Mouse (Mus musculus): ENCODE data around the gene Lysmd2. TPM values are rescaled to one million over a fixed set of nuclear protein-coding genes. Genes with fewer than 3 reads are reported as not detected.
"Not testable (repeated sequence)": the region's sequence is repeated elsewhere in the genome, so short reads cannot be mapped to it uniquely, and the experiment has no call there.

Gene Lysmd2
- polyA plus RNA-seq, 1 experiment from 2014 or later = 28.3 TPM

DNA sequence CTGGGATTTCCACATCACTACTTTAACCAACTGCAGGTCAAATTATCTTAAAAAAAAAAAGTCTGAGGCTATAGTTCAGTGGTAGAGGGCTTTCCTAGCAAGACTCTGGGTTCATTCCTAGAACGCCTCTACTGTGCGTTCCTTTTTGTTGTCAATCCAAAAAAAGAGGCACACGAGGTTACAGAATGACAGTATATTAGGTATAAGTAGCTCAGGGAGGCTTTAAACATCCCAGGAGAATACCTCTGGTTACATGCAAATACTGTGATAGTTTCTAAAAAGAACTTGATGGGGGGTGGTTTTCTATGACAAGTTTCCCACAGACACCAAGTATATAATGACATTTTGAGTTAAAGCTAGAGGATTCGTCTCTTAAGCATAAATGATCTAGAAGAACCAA lies 18.0 kb upstream of the Lysmd2 start:
- H3K9ac ChIP-seq = no peak overlapping the region
- 87% methylated on average over 4 of the region's 4 CpGs for WGBS
- ATAC-seq (ENCODE audit: insufficient read depth, low FRiP score, low read depth) = no peak
- H3K9me3 ChIP-seq = no peaks in the 10 kb centered on the region
- H3K36me3 ChIP-seq = no peaks in the 10 kb centered on the region
- peaks cover 2% of the 10 kb centered on the region; the same call in 1 of the 2 replicates for H3K4me1 ChIP-seq
- no peak overlapping the region for H3K27ac ChIP-seq
- H3K4me3 ChIP-seq (replicated peaks) = no peak overlapping the region
- H3K27me3 ChIP-seq (replicated peaks) = peaks cover 10% of the 10 kb centered on the region; the same call in 1 of the 2 replicates
- no peak overlapping the region for H3K4me2 ChIP-seq

DNA sequence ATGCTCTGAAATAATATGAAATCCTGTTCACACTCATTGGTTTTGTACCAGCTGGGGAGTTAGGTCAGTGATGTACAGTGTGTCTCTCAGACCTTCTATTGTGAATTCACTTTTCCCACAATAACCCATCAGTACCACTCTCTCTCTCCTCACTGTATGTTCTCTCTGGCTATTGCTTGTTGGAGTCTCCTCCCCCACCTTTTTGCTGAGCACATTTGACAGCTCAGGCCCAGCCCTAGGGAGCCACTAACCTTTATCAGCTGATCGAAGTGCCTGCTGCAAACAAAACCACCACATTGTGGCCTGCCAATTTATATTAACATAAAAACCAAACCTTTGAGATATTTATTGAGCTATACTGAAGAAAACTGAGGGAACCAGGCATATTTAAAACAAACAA lies 16.0 kb upstream of the Lysmd2 start:
- H3K27ac ChIP-seq = no peak overlapping the region
- WGBS = 68% methylated on average over 1 of the region's 1 CpGs
- ATAC-seq (ENCODE audit: insufficient read depth, low FRiP score, low read depth) = no peak; the same call in 1 of the 2 replicates
- peaks cover 10% of the 10 kb centered on the region; the same call in 1 of the 2 replicates for H3K27me3 ChIP-seq (replicated peaks)
- H3K4me3 ChIP-seq (replicated peaks) = no peak overlapping the region
- peaks cover 2% of the 10 kb centered on the region; the same call in 1 of the 2 replicates for H3K4me1 ChIP-seq
- no peak overlapping the region for H3K9ac ChIP-seq
- no peaks in the 10 kb centered on the region for H3K36me3 ChIP-seq
- peak overlapping the region; percentile 98; the same call in 1 of the 2 replicates for H3K4me2 ChIP-seq
- H3K9me3 ChIP-seq = no peaks in the 10 kb centered on the region

DNA sequence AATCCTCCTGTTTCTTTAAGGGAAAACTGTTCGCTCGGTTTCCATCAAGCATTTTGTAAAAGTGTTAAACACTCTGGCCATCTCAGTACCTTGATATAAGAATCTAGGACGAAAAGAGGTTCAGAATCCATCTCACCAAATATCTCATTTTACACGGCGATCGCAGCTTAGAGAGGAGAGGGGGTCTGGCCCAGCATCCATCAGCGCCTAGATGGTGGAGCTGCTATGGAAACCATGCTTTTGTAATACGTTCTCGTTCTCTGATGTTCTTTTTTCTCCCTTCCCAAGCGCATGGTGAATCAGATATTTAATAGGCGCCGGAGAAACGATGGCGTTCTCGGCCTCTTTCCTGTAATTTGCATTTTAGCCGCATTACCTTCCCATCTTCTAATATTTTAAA lies 15.6 kb upstream of the Lysmd2 start:
- Histone ChIP-seq H3K9ac (no peak overlapping the region), H3K4me3 (replicated peaks) (peak overlapping the region; percentile 60), H3K4me1 (peaks cover 2% of the 10 kb centered on the region; the same call in 1 of the 2 replicates), H3K9me3 (no peaks in the 10 kb centered on the region), H3K27me3 (replicated peaks) (peaks cover 10% of the 10 kb centered on the region; the same call in 1 of the 2 replicates), H3K36me3 (no peaks in the 10 kb centered on the region), H3K27ac (no peak overlapping the region), H3K4me2 (peak overlapping the region; percentile 98)
- no peak for ATAC-seq (ENCODE audit: insufficient read depth, low FRiP score, low read depth)
- WGBS = 24% methylated on average over 16 of the region's 16 CpGs

DNA sequence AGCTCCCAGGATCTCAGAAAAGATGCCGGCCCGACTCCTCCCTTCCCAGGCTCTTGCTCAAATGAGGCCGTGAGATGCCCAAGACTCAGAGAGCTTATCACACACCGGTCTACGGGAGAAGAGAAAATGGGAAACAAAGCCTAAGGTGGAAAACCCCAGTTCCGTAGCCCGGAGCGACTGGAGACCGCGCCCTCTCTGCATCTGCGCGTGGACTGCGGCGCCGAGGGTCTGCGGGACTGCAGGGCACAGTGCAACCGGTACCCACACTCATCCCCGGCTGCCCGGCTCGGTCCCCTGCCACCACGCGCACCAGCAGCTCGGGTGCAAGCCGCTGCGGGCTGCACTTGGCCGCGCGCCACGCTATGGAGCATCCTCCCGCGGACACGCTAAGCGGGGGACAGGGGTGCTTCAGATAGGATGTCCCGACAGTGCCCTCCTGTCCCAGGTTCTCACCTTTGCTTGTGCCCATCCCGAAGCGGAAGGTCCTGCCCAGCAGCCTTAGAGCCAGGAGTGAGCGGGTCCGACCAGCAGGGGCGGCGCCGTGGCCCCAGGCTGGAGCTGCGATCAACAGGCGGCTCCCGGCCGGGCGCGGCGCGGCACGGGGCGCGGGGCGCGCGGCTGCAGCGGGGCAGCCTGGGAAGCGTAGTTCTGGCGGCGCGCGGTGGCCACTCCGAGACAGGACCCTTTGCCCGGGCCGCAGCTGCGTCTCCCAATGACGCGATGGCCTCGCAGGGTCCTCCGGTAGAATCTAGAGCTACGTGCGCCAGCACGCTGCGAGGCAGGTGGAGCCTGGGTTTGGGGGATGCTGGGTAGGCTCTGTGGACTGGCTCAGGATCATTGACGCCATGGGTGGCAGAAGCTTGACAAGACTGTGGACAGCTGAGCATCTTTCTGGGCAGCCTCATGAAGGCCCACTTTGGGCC lies 14.7 kb upstream of the Lysmd2 start, which contains the start of gene Tmod2:
Gene Tmod2 (minus strand): TSS at position 755 of the 923 bp plus-strand sequence.
- peak; percentile 77; the same call in 1 of the 2 replicates for ATAC-seq (ENCODE audit: insufficient read depth, low FRiP score, low read depth)
- H3K36me3 ChIP-seq = no peaks in the 10 kb centered on the region
- peaks cover 10% of the 10 kb centered on the region; the same call in 1 of the 2 replicates for H3K27me3 ChIP-seq (replicated peaks)
- peaks cover 2% of the 10 kb centered on the region; the same call in 1 of the 2 replicates for H3K4me1 ChIP-seq
- H3K4me2 ChIP-seq = peak within 1 kb of the TSS; percentile 98
- no peaks in the 10 kb centered on the region for H3K9me3 ChIP-seq
- WGBS = under 1% methylated on average over 72 of the region's 74 CpGs
- H3K4me3 ChIP-seq (replicated peaks) = peak within 1 kb of the TSS; percentile 60
- H3K9ac ChIP-seq = peak within 1 kb of the TSS; percentile 61; the same call in 1 of the 2 replicates
- H3K27ac ChIP-seq = no peak within 1 kb of the TSS

DNA sequence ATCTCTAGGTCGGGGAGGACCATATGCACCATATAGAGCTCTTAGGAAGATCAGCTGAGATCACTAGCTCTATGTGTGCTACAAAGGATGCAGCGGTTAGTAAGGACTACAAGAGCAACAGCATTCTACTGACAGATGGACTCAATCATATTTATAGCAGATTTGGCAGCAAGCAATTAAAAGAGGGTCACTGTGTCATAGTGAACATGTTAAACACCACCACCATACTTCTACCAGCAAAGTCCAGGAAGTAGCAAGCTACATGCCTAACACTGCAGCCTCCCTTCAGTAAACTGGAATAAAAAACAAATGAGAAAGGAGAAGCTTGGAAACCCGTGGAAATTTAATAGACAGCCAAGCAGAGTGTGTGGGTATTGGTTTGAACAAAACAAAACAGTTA lies 9.0 kb upstream of the Lysmd2 start:
- 61% methylated on average over 3 of the region's 3 CpGs for WGBS
- no peaks in the 10 kb centered on the region for H3K9me3 ChIP-seq
- no peak overlapping the region for H3K9ac ChIP-seq
- no peak overlapping the region for H3K4me2 ChIP-seq
- no peaks in the 10 kb centered on the region for H3K4me1 ChIP-seq
- H3K27ac ChIP-seq = no peak overlapping the region
- H3K36me3 ChIP-seq = no peaks in the 10 kb centered on the region
- ATAC-seq (ENCODE audit: insufficient read depth, low FRiP score, low read depth) = no peak
- no peaks in the 10 kb centered on the region for H3K27me3 ChIP-seq (replicated peaks)
- H3K4me3 ChIP-seq (replicated peaks) = no peak overlapping the region

DNA sequence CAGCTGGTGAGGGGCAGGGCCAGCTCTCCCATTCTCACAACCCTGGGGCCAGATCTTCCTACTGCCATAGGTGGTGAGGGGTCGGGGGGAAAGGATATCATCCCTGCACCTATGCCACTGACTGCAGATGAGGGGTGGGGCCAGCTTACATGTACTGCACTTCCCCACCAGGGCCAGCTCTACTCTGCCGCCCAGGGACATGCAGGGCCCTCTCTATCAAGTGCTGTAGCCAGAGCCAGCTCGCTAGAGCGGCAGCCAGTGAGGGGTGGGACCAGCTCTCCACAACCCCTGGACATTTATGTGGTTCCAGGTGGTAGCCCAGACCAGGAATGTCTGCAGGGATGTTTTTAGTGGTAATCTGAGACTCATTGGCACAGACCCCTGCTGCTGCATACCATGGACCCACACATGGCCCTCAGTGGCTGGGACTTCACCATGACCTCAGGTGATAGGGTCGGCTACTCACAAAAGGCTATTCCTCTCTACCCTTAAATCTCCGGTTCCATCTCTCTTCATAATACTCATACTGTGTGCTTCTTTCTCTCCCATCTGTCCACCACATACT lies 6.6 kb upstream of the Lysmd2 start:
- no peak overlapping the region for H3K9ac ChIP-seq
- H3K4me3 ChIP-seq (replicated peaks) = no peak overlapping the region
- H3K9me3 ChIP-seq = no peaks in the 10 kb centered on the region
- H3K4me1 ChIP-seq = no peaks in the 10 kb centered on the region
- H3K27me3 ChIP-seq (replicated peaks) = no peaks in the 10 kb centered on the region
- WGBS = 78% methylated on average over 6 of the region's 6 CpGs
- no peaks in the 10 kb centered on the region for H3K36me3 ChIP-seq
- ATAC-seq (ENCODE audit: insufficient read depth, low FRiP score, low read depth) = no peak
- H3K4me2 ChIP-seq = no peak overlapping the region
- H3K27ac ChIP-seq = no peak overlapping the region

DNA sequence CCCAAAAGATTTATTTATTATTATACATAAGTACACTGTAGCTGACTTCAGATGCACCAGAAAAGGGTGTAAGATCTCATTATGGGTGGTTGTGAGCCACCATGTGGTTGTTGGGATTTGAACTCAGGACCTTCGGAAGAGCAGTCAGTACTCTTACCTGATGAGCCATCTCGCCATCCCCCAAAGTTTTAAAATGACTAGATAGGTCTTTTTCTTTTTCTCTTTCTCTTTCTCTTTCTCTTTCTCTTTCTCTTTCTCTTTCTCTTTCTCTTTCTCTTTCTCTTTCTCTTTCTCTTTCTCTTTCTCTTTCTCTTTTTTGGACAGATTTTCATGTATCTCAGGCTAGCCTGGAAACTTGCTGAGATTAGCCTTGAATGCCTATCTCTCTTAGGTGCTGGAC lies 5.8 kb upstream of the Lysmd2 start:
- H3K27me3 ChIP-seq (replicated peaks); H3K9ac ChIP-seq; H3K4me1 ChIP-seq; H3K9me3 ChIP-seq; H3K36me3 ChIP-seq; H3K27ac ChIP-seq; ATAC-seq (ENCODE audit: insufficient read depth, low FRiP score, low read depth); H3K4me3 ChIP-seq (replicated peaks); H3K4me2 ChIP-seq: not testable (repeated sequence)
- WGBS = 87% methylated on average over 2 of the region's 2 CpGs

DNA sequence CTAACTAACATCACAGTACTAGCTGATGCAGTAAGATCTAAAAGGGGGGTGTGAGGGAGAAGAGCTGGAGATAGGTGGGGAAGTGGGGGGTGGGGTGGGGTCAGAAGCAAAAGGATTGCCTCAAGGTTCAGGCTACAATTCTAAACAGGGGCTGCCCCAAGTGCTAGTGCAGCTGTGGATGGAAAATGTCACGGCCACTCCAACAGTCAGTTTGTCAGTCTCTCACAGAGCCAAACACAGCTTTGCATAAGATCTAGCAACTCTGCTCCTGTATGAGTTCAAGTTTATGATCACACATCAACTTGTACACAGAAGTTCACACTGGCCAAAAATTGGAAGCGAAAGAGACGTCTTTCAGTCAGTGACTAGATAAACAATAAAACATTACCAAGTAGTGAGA lies 4.1 kb upstream of the Lysmd2 start:
- H3K36me3 ChIP-seq = no peaks in the 10 kb centered on the region
- no peak for ATAC-seq (ENCODE audit: insufficient read depth, low FRiP score, low read depth)
- WGBS = 72% methylated on average over 3 of the region's 3 CpGs

DNA sequence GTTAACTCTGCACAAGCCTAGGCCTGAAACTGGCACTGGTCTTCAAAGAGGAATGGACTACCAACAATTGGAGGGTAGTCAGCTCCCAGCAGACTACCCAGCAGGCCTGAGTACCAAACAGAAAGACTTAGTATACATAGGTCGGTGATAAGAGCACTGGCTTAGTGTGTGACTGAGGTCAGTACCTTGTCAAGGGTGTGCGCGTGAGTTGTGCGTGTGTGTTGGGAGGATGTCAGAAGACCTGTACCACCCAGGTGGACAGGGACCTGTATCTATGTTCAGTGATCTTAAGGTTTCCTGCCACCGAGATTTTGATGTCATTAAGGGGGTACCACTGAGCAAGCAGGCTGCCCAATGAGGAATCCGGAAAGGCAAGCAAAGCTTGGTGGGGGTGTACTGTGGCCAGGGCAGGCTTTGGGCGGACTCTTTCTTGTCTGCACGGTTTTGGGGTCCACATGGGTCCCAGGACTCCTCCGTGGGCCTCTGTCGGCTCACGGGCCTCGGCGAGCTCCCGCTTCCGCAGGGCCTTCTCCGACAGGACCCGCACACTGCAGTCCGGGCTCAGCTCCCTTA lies 472 bp upstream of the Lysmd2 start:
- no peaks in the 10 kb centered on the region for H3K9me3 ChIP-seq
- ATAC-seq (ENCODE audit: insufficient read depth, low FRiP score, low read depth) = no peak; the same call in 1 of the 2 replicates
- 17% methylated on average over 18 of the region's 18 CpGs for WGBS
- H3K36me3 ChIP-seq = no peaks in the 10 kb centered on the region
- H3K4me3 ChIP-seq (replicated peaks) = peak overlapping the region; percentile 83
- H3K4me1 ChIP-seq = peaks cover 4% of the 10 kb centered on the region; the same call in 1 of the 2 replicates
- H3K4me2 ChIP-seq = peak overlapping the region; percentile 89
- H3K27me3 ChIP-seq (replicated peaks) = no peaks in the 10 kb centered on the region
- H3K27ac ChIP-seq = peak overlapping the region; percentile 69
- peak overlapping the region; percentile 64 for H3K9ac ChIP-seq

More for the DNA sequence above, 4.1 kb upstream of the Lysmd2 start:
- H3K4me1 ChIP-seq = peaks cover 4% of the 10 kb centered on the region; the same call in 1 of the 2 replicates
- no peak overlapping the region for H3K4me2 ChIP-seq
- no peak overlapping the region for H3K9ac ChIP-seq
- no peak overlapping the region for H3K27ac ChIP-seq
- no peaks in the 10 kb centered on the region for H3K27me3 ChIP-seq (replicated peaks)
- H3K4me3 ChIP-seq (replicated peaks) = no peak overlapping the region
- no peaks in the 10 kb centered on the region for H3K9me3 ChIP-seq

DNA sequence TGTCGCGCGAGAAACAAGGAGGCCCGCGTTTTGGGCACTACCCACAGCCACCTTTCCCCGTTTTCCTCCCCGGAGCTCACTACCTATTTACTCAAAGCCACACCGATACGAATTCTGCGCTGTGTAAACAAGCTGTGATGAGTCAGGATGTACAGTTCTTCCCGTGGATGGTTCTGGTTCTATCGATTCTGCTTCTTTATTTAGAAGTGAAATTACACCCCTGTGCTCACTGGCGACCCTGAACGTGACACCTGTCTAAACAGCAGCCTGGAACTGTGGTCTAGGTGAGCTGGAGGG lies 715 bp downstream of the Lysmd2 start:
- peak overlapping the region; percentile 83 for H3K4me3 ChIP-seq (replicated peaks)
- peak overlapping the region; percentile 89 for H3K4me2 ChIP-seq
- H3K27ac ChIP-seq = peak overlapping the region; percentile 69
- 2% methylated on average over 14 of the region's 14 CpGs for WGBS
- no peaks in the 10 kb centered on the region for H3K27me3 ChIP-seq (replicated peaks)
- no peaks in the 10 kb centered on the region for H3K36me3 ChIP-seq
- ATAC-seq (ENCODE audit: insufficient read depth, low FRiP score, low read depth) = no peak
- no peaks in the 10 kb centered on the region for H3K9me3 ChIP-seq
- H3K4me1 ChIP-seq = peaks cover 4% of the 10 kb centered on the region; the same call in 1 of the 2 replicates
- peak overlapping the region; percentile 64 for H3K9ac ChIP-seq

DNA sequence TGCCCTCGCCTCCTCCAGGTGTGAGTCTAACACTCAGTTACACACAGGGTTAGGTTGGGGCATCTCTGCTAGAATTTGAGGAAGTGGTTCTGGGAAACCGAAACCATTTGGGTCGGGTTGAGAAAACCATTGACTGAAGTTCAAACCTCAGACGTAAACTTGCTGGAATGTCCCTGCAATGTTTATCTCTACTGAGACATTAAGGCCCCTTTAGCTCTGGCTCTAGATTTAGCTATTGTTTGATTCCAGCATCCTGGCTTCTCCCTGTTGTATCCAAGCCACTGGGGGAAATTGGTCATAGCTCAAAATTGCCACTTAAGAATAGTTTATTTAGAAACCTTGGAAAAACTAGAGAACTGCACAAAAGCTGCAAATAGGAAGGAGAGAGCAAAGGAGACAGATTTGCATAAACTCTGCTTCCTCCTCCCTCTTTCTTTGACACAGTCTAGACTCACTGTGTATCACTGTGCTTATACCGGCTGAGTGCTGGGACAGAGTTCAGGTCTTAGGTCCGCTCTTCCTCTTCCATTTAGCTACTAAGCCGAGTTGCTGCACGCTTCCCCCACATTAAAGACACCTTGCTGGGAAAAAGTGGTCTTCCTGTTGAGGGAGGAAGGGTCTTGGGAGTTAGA lies 5.4 kb downstream of the Lysmd2 start:
- H3K4me3 ChIP-seq (replicated peaks) = no peak overlapping the region
- no peak overlapping the region for H3K4me2 ChIP-seq
- H3K4me1 ChIP-seq = peaks cover 5% of the 10 kb centered on the region; the same call in 1 of the 2 replicates
- H3K27ac ChIP-seq = no peak overlapping the region
- no peaks in the 10 kb centered on the region for H3K9me3 ChIP-seq
- 63% methylated on average over 8 of the region's 8 CpGs for WGBS
- no peak overlapping the region for H3K9ac ChIP-seq
- 0 out of 2 replicates have a peak, but pooled peaks cover 3% of the 10 kb centered on the region for H3K36me3 ChIP-seq
- ATAC-seq (ENCODE audit: insufficient read depth, low FRiP score, low read depth) = no peak
- no peaks in the 10 kb centered on the region for H3K27me3 ChIP-seq (replicated peaks)
